Mouse (Mus musculus) intestine, embryonic 15.5 days (tissue): ENCODE data around the gene Mlh3. TPM values are rescaled to one million over a fixed set of nuclear protein-coding genes. Genes with fewer than 3 reads are reported as not detected.
A peak's percentile ranks its signal among the peaks of the same experiment; 100 is the strongest.

ENCODE experiments used
- ATAC-seq: fragments of 200-750 bp; cut with Nextera tagmentation; 2 replicates; pipeline ENCODE4 v1.8.0; 2017; ENCODE audit warnings: moderate TSS enrichment, moderate library complexity
- H3K27ac ChIP-seq: fragments of 300-500 bp; sonication (generic); 2 replicates; pipeline ENCODE4 v1.5.1; 2015; ENCODE audit warnings: mild to moderate bottlenecking, inconsistent platforms
- H3K27me3 ChIP-seq: fragments of 300-500 bp; sonication (generic); replicated peaks from 2 replicates; pipeline ENCODE4 v1.6.1; 2015; ENCODE audit warnings: inconsistent platforms
- H3K36me3 ChIP-seq: fragments of 300-500 bp; sonication (generic); 2 replicates; pipeline ENCODE4 v1.6.1; 2015; ENCODE audit warnings: inconsistent platforms
- H3K4me1 ChIP-seq: fragments of 300-500 bp; sonication (generic); replicated peaks from 2 replicates; pipeline ENCODE4 v1.6.1; 2015; ENCODE audit warnings: inconsistent platforms
- H3K4me2 ChIP-seq: fragments of 300-500 bp; sonication (generic); replicated peaks from 2 replicates; pipeline ENCODE4 v1.6.1; 2015; ENCODE audit warnings: mild to moderate bottlenecking, inconsistent platforms
- H3K4me3 ChIP-seq: fragments of 300-500 bp; sonication (generic); replicated peaks from 2 replicates; pipeline ENCODE4 v1.5.1; 2015; ENCODE audit warnings: inconsistent platforms
- H3K9ac ChIP-seq: fragments of 300-500 bp; sonication (generic); 2 replicates; pipeline ENCODE4 v1.6.1; 2015; ENCODE audit warnings: inconsistent platforms
- H3K9me3 ChIP-seq: fragments of 300-500 bp; sonication (generic); 2 replicates; pipeline ENCODE4 v1.6.1; 2016; ENCODE audit warnings: inconsistent platforms
- WGBS: fragments of 180-500 bp; shearing (Covaris S2); methylation state at CpG from one replicate; pipeline ENCODE4 v1.1.7; 2015; 5-methylcytosine and 5-hydroxymethylcytosine counted together
- polyA plus RNA-seq: library from polyadenylated mRNA; unstranded; fragments of >200 nt; fragmentation: Nextera tagmentation; extraction: Ambion mirVana; gene quantifications from 2 replicates; pipeline ENCODE4 v1.2.1, GENCODE M21; 2015

Mlh3 gene
- polyA plus RNA-seq, 1 experiment from 2014 or later: 6.9 TPM

GRCm38 (mm10) chr12:85280105-85280844 lies 9.9 kb upstream of the Mlh3 start:
- H3K4me1 ChIP-seq: peaks cover 6% of the 10 kb centered on the region; the same call in 1 of the 2 replicates
- H3K4me3 ChIP-seq: peak overlapping the region; percentile 74
- ATAC-seq: peak; percentile 100
- H3K27ac ChIP-seq: peak overlapping the region; percentile 86
- H3K27me3 ChIP-seq: no peaks in the 10 kb centered on the region
- H3K9me3 ChIP-seq: no peaks in the 10 kb centered on the region
- peak overlapping the region; percentile 91 for H3K4me2 ChIP-seq
- under 1% methylated on average over 31 of the region's 31 CpGs for WGBS
- H3K9ac ChIP-seq: peak overlapping the region; percentile 87
- no peaks in the 10 kb centered on the region for H3K36me3 ChIP-seq

GRCm38 (mm10) chr12:85279396-85280080 lies 9.1 kb upstream of the Mlh3 start:
- peak; percentile 40; the same call in 1 of the 2 replicates for ATAC-seq
- WGBS: 6% methylated on average over 10 of the region's 10 CpGs
- Histone ChIP-seq H3K27ac (peak overlapping the region; percentile 86; the same call in 1 of the 2 replicates), H3K27me3 (no peaks in the 10 kb centered on the region), H3K9ac (peak overlapping the region; percentile 87), H3K4me1 (peaks cover 6% of the 10 kb centered on the region; the same call in 1 of the 2 replicates), H3K4me3 (peak overlapping the region; percentile 74), H3K36me3 (0 out of 2 replicates have a peak, but pooled peaks cover 1% of the 10 kb centered on the region), H3K9me3 (no peaks in the 10 kb centered on the region), H3K4me2 (peak overlapping the region; percentile 91)

- H3K4me3 ChIP-seq: no peak overlapping the region
- 0 out of 2 replicates have a peak, but pooled peaks cover 2% of the 10 kb centered on the region for H3K36me3 ChIP-seq
- H3K27ac ChIP-seq: no peak overlapping the region
- no peak overlapping the region for H3K9ac ChIP-seq
- no peak for ATAC-seq
- no peaks in the 10 kb centered on the region for H3K9me3 ChIP-seq
- H3K4me2 ChIP-seq: no peak overlapping the region
- no peaks in the 10 kb centered on the region for H3K27me3 ChIP-seq
- 93% methylated on average over 10 of the region's 10 CpGs for WGBS
- peaks cover 6% of the 10 kb centered on the region; the same call in 1 of the 2 replicates for H3K4me1 ChIP-seq
These were observed 8.5 kb upstream of the Mlh3 start for GRCm38 (mm10) chr12:85278919-85279318.

- Histone ChIP-seq H3K4me2 (no peak overlapping the region), H3K4me1 (peaks cover 6% of the 10 kb centered on the region; the same call in 1 of the 2 replicates), H3K36me3 (0 out of 2 replicates have a peak, but pooled peaks cover 2% of the 10 kb centered on the region), H3K27me3 (no peaks in the 10 kb centered on the region), H3K4me3 (no peak overlapping the region), H3K9ac (no peak overlapping the region), H3K9me3 (no peaks in the 10 kb centered on the region), H3K27ac (no peak overlapping the region)
- no peak for ATAC-seq
- 86% methylated on average over 5 of the region's 5 CpGs for WGBS
These were observed 5.9 kb upstream of the Mlh3 start for GRCm38 (mm10) chr12:85276273-85276672.

GRCm38 (mm10) chr12:85273508-85273907 lies 3.1 kb upstream of the Mlh3 start:
- WGBS: 62% methylated on average over 10 of the region's 10 CpGs
- no peak overlapping the region for H3K4me3 ChIP-seq
- H3K36me3 ChIP-seq: 0 out of 2 replicates have a peak, but pooled peaks cover 2% of the 10 kb centered on the region
- H3K27ac ChIP-seq: no peak overlapping the region
- H3K9me3 ChIP-seq: no peaks in the 10 kb centered on the region
- no peak for ATAC-seq
- no peak overlapping the region for H3K4me2 ChIP-seq
- 0 out of 2 replicates have a peak, but pooled peaks cover 5% of the 10 kb centered on the region for H3K4me1 ChIP-seq
- H3K9ac ChIP-seq: no peak overlapping the region
- no peaks in the 10 kb centered on the region for H3K27me3 ChIP-seq

GRCm38 (mm10) chr12:85271843-85272206 lies 1.4 kb upstream of the Mlh3 start:
- WGBS: 68% methylated on average over 4 of the region's 4 CpGs
- 0 out of 2 replicates have a peak, but pooled peaks cover 2% of the 10 kb centered on the region for H3K36me3 ChIP-seq
- no peaks in the 10 kb centered on the region for H3K27me3 ChIP-seq
- H3K9ac ChIP-seq: no peak overlapping the region
- ATAC-seq: no peak
- no peak overlapping the region for H3K27ac ChIP-seq
- 0 out of 2 replicates have a peak, but pooled peaks cover 5% of the 10 kb centered on the region for H3K4me1 ChIP-seq
- no peaks in the 10 kb centered on the region for H3K9me3 ChIP-seq
- no peak overlapping the region for H3K4me2 ChIP-seq
- H3K4me3 ChIP-seq: no peak overlapping the region

- no peak overlapping the region for H3K27ac ChIP-seq
- ATAC-seq: no peak
- no peak overlapping the region for H3K9ac ChIP-seq
- H3K27me3 ChIP-seq: no peaks in the 10 kb centered on the region
- no peak overlapping the region for H3K4me3 ChIP-seq
- H3K4me1 ChIP-seq: 0 out of 2 replicates have a peak, but pooled peaks cover 5% of the 10 kb centered on the region
- 71% methylated on average over 7 of the region's 7 CpGs for WGBS
- 0 out of 2 replicates have a peak, but pooled peaks cover 2% of the 10 kb centered on the region for H3K36me3 ChIP-seq
- H3K4me2 ChIP-seq: no peak overlapping the region
- no peaks in the 10 kb centered on the region for H3K9me3 ChIP-seq
These were observed 888 bp upstream of the Mlh3 start for GRCm38 (mm10) chr12:85271132-85271842.

GRCm38 (mm10) chr12:85269821-85270220 lies 578 bp downstream of the Mlh3 start:
- WGBS: 54% methylated on average over 3 of the region's 3 CpGs

GRCm38 (mm10) chr12:85266248-85266647 lies 4.2 kb downstream of the Mlh3 start:
- no peak for ATAC-seq
- 0 out of 2 replicates have a peak, but pooled peaks cover 15% of the 10 kb centered on the region for H3K4me1 ChIP-seq
- WGBS: 85% methylated on average over 3 of the region's 3 CpGs
- no peaks in the 10 kb centered on the region for H3K9me3 ChIP-seq
- H3K27ac ChIP-seq: no peak overlapping the region
- no peak overlapping the region for H3K4me2 ChIP-seq
- no peaks in the 10 kb centered on the region for H3K27me3 ChIP-seq
- no peaks in the 10 kb centered on the region for H3K36me3 ChIP-seq
- no peak overlapping the region for H3K9ac ChIP-seq
- H3K4me3 ChIP-seq: no peak overlapping the region

More at GRCm38 (mm10) chr12:85269821-85270220, 578 bp downstream of the Mlh3 start:
- Histone ChIP-seq H3K36me3 (0 out of 2 replicates have a peak, but pooled peaks cover 2% of the 10 kb centered on the region), H3K27ac (peak overlapping the region; percentile 54; the same call in 1 of the 2 replicates), H3K4me3 (peak overlapping the region; percentile 57), H3K27me3 (no peaks in the 10 kb centered on the region), H3K9ac (peak overlapping the region; percentile 67), H3K4me1 (0 out of 2 replicates have a peak, but pooled peaks cover 9% of the 10 kb centered on the region), H3K9me3 (no peaks in the 10 kb centered on the region), H3K4me2 (peak overlapping the region; percentile 69)
- ATAC-seq: no peak; the same call in 1 of the 2 replicates

- peak; percentile 65; the same call in 1 of the 2 replicates for ATAC-seq
- Histone ChIP-seq H3K36me3 (no peaks in the 10 kb centered on the region), H3K4me3 (no peak overlapping the region), H3K9me3 (no peaks in the 10 kb centered on the region), H3K4me2 (no peak overlapping the region), H3K4me1 (0 out of 2 replicates have a peak, but pooled peaks cover 11% of the 10 kb centered on the region), H3K27ac (no peak overlapping the region), H3K27me3 (no peaks in the 10 kb centered on the region), H3K9ac (no peak overlapping the region)
- whole genome bisulfite sequencing: 35% methylated on average over 7 of the region's 7 CpGs
These were observed 5.5 kb downstream of the Mlh3 start for GRCm38 (mm10) chr12:85264940-85265339.

GRCm38 (mm10) chr12:85264531-85264930 lies 5.9 kb downstream of the Mlh3 start:
- no peaks in the 10 kb centered on the region for H3K36me3 ChIP-seq
- H3K27me3 ChIP-seq: no peaks in the 10 kb centered on the region
- no peak overlapping the region for H3K4me2 ChIP-seq
- H3K9me3 ChIP-seq: no peaks in the 10 kb centered on the region
- H3K4me3 ChIP-seq: no peak overlapping the region
- 0 out of 2 replicates have a peak overlapping the region, but pooled peaks have one; percentile 29 for H3K27ac ChIP-seq
- 53% methylated on average over 8 of the region's 8 CpGs for WGBS
- H3K4me1 ChIP-seq: 0 out of 2 replicates have a peak, but pooled peaks cover 10% of the 10 kb centered on the region
- H3K9ac ChIP-seq: no peak overlapping the region
- peak; percentile 72; the same call in 1 of the 2 replicates for ATAC-seq
